Mouse (Mus musculus) megakaryocyte-erythroid progenitor cell, adult 5-6 weeks (primary cell): ENCODE data around the gene Zp3. TPM values are rescaled to one million over a fixed set of nuclear protein-coding genes. Genes with fewer than 3 reads are reported as not detected.
A peak's percentile ranks its signal among the peaks of the same experiment; 100 is the strongest.

Experiments used
- ATAC-seq: replicated peaks from 2 replicates; pipeline ENCODE4 v1.8.0; 2016; ENCODE audit warnings: mild to moderate bottlenecking, inconsistent platforms; ENCODE audit not compliant: severe bottlenecking, poor library complexity, low FRiP score, low TSS enrichment
- total RNA-seq, 2 experiments: library from RNA; stranded (forward) in 1 of 2; stranded (reverse) in 1 of 2; fragments of 200-1000, 215-1000 nt in 1 of 2; fragments of >200 nt in 1 of 2; fragmentation: Nextera tagmentation in 1 of 2; gene quantifications; 2 replicates each; pipeline ENCODE4 v1.2.3; 2014 to 2017

Zp3 gene
- total RNA-seq, 2 experiments from 2014 or later: not detected

DNA sequence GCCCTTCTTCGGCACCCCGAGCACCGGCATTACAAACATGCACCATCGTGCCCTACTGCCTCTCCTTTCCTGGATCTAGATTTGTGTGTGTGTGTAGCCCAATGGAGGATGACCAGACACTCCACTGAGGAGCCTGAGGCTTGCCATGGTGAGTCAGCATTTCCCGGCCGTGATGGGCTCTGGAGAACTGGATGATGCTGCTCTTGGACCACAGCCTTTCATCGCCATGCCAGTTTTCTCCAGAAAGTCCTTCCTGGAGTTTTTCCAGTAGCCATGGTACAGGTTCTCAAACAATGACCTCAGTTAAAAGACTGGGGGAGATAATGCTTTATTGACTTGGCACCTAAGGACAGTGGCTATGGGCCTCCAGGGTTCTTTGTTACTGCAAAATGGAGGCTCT is 20.0 kb upstream of the Zp3 start:
- no peak for ATAC-seq

DNA sequence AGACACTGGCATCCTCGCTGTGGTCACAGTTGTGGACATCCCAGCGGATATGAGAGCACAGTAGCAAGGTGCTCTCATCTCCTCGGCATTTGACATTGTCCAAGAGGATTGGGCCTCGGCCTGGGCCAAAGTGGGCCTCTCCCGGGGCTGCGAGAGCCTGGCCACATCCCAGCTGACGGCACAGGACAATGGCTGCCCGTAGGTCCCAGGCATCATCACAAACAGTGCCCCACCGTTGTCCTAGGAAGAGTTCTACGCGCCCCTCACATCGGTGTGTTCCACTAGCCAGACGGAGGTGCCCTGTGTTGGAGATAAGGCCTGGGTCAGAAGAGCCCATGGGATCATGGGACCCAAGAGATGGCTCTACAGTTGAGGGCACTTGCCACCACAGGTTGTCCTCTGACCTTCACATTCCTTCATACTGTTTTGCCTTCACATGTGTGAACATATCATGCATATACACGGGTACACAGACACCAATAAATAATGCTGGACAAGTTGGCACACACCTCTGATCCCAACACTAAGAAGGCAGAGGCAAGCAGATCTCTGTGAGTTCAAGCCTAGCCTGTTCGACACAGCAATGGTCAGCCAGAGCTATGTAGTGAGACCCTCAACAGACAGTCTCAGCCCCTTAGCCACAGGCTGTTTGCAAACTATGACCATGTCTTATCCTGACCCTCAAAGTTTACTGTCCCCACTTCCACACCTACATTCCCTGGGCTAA is 18.8 kb upstream of the Zp3 start:
- ATAC-seq: no peak

DNA sequence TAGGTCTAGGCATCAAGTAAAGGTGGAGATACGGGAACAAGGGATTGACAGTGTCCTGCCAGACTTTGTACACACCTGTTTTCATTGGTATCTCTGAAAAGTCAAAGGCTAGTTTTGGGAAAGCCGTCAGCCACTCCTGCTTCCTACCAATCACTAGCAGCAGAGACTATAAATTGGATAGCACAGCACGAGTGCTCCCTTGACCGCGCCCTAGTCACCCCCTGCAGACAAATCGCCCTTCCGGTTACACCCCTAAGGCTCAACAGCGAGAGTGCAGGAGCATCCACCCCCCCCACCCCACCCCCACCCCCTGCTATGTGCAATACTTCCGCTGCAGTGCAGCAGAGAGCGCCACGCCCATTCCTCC is 17.8 kb upstream of the Zp3 start:
- ATAC-seq: no peak

DNA sequence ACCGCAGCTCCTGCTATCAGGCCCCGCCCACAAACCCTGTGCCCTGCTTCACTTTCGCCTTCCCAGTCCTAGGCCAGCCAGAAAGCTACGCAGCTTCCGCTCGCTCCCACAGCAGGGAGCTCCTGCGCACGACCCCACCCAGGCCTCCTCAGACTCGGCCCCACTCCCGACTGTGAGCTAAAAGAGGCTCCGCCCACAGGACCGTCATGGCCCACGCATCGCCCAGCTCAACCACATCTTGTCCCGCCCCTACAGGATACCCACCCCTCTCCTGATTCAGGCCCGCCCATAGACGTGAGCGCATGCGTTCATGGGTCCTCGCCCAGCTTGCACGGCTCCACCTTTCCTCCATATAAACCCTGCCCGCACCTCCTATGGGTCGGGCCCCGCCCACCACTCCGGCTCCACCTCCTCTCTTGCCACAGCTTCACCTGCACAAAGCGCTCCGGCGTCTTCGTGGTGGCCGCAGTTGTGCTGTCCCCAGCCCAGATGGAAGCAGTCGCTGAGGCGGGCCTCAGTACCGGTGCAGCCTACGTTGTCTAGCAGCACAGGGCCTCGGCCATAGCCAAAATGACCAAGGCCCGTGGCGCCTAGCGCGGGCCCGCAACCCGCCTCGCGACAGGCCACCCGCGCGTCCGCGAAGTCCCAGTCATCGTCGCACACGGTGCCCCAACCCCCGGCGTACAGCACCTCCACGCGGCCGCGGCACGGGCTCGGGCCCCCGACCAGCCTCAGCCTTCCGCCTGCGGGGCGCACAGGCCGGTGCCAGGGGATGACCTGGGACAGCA is 17.2 kb upstream of the Zp3 start:
- peak; percentile 89 for ATAC-seq

DNA sequence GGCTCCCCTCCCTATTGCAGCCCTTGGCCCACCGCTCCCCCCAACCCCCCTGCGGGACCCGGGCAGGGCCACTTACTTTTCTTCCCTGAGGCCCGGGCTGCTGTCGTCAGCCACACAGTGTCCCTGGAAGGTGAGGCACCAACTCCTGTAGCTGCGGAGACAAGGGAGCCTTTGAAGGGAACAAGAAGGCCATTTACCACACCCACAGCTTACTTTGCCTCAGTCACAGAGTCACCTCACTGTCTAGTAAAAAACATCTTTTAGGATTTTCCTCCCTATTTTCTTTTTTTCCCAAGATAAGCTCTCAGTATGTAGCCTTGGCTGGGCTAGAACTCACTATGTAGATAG is 16.6 kb upstream of the Zp3 start:
- ATAC-seq: no peak

DNA sequence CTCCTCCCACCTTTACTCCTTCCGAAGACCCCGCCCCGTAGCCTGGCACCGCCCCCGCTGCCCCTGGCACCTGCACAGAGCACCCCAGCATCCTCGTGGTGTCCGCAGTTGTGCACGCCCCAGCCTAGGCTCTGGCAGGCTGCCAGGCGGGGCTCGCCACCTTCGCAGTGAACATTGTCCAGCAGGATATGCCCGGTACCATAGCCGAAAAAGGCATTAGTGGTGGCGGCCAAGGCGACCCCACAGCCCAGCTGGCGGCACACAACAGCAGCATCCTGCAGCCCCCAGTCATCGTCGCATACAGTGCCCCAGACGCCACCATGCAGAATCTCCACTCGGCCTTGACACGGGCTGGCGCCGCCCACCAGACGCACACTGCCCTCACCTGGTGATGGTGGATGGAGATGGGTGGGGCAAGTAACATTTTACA is 14.4 kb upstream of the Zp3 start:
- no peak for ATAC-seq

DNA sequence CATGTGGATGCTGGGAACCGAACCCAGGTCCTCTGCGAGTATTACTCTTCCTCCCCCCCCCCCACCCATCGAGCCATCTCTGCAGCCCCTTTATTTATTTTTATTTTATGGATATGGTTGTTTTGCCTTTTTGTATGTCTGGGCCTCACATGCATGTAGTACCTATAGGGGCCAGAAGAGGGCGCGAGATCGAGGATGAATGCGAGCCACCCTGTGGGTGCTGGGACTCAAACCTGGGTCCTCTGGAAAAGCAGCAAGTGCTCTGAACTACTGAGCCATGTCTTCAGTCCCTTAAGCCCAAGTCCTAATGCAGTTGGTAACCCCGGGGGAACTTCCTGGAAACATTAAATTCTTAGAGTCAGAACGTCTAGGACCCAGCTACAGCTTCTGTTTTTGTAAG is 13.0 kb upstream of the Zp3 start:
- ATAC-seq: no peak

DNA sequence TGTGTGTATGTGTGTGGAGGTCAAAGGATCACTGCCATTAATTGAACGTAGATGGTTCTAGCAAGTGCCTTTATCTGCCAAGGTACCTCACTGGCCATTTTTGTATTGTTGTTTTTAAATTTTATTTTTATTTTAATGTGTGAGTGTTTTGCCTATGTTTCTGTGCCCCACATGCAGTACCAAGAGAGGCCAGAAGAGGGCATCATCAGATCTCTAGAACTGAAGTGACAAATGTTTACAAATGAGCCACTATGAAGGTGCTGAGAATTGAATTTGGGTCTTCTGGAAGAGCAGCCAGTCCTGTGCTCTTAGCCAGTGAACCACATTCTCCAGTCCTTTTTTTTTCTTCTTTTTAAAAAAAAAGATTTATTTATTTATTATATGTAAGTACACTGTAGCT is 11.1 kb upstream of the Zp3 start:
- ATAC-seq: no peak

DNA sequence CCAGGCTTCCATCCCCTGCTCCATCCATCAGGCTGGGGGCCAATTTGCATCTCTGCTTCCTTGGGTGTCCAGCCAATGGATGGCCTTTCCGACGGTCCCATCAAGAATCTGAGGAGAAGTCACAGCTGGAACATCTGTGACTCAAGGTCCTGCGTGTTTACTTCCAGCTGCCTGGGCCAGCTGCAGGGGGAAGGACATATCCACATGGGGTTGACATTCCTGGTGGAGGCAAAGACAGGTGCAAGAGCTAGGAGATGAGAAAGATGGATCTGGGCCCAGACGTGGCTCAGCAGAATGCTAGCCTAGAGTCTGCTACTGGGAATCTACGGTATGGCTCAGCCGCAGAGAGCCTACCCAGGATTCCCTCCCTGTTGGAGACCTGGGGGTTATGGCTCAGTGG is 9.7 kb upstream of the Zp3 start:
- no peak for ATAC-seq

DNA sequence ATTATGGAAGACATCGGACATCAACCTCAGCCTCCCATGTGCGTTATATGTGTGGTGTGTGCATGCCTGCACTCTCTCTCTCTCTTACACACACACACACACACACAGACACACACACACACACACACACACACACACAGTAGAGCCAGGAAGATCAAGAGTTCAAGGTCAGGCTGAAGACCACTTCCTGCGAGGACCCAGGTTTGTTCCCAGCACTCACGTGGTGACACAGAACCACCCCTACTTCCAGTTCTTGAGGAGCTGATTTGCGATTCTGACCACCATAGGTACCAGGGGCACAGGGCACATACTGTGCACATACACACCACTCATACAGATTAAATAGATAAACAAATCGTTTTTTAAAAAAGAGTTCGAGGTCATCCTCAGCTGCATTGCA is 8.0 kb upstream of the Zp3 start:
- no peak for ATAC-seq

DNA sequence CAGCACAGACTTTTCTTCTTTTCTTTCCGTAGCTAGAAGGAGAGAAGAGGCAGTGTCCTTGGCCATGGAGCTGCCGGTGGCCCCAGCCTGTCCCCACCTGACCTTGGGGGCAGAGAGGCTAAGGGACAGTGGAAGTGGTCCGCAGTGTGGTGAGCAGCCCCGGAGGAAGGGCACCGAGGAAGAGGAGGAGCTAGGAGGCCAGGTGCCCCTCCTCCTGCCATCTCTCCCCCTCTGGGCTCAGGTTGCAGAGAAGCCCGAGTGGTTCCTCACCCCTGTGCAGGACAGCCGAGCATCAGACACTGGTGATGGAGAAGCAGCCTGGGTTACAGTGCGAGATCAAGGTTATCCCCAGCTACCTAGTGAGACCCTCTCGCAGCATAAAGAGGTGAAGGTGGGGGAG is 5.5 kb upstream of the Zp3 start, which contains the start of gene Ssc4d:
TSS of gene Ssc4d (minus strand) at position 167 of the 400 bp plus-strand sequence.
- ATAC-seq: no peak

DNA sequence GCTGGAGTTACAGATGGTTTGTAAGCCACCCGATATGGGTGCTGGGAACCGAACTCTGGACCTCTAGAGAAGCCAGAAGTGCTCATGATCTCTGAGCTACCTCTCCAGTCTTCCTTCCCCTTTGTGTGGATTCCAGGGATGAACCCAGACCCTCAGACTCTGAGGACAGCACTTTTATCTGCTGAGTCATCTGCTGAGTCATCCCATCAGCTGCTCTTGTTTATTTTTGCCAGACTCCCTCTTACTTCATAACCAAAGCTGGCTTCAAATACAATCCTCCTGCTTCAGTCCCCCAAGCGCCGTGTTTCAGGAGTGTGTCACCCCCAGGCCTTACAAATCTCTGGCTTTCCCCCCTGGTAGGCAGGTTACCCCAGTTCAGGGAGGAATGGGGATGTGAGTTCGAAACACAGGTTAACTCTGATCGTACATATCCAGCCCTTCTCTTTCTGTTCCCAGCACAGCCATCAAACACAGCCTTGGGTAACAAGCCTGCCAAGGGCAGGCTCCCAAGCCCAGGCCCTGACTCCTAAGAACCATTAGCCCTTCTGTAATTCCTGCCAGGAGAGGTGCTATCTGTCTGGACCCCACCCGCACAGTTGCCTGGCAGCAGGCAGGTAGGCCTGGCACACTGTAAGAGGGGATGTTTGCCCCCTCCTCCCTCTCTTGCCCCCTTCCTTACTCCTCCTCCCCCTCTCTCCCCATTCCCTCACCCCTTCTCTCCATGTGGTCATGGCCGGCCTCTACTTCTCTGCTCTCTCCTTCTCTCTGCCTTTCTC is 3.8 kb upstream of the Zp3 start:
- no peak for ATAC-seq

DNA sequence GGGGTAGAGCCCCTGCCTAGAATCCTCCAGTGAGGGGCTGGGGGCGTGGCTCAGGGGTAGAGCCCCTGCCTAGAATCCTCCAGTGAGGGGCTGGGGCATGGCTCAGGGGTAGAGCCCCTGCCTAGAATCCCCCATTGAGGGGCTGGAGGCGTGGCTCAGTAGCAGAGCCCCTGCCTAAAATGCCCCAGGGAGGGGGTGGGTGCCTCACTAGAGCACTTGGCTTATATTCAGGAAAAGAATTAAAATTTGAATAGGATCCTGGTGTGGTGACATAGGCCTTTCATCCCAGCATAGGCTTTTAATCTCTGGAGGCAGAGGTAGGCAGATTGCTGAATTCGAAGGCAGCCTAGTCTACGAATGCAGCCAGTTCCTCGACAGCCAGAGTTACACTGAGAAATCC is 518 bp upstream of the Zp3 start:
- ATAC-seq: no peak

DNA sequence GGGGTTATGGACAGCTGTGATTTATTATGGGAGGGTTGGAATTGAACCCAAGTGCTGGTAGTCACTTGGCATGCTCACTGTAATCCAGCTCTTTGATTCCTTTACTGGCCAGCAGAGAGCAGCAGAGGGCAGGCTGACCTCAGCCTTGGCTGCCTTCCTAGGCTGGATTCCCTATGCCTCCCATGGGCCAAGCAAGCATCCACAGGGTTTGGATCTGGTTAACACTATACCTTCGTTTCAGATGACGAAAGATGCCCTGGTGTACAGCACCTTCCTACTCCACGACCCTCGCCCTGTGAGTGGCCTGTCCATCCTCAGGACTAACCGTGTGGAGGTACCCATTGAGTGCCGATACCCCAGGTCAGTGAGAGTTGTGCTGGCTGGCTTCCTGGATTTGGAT is 2.5 kb downstream of the Zp3 start:
- peak; percentile 80 for ATAC-seq

DNA sequence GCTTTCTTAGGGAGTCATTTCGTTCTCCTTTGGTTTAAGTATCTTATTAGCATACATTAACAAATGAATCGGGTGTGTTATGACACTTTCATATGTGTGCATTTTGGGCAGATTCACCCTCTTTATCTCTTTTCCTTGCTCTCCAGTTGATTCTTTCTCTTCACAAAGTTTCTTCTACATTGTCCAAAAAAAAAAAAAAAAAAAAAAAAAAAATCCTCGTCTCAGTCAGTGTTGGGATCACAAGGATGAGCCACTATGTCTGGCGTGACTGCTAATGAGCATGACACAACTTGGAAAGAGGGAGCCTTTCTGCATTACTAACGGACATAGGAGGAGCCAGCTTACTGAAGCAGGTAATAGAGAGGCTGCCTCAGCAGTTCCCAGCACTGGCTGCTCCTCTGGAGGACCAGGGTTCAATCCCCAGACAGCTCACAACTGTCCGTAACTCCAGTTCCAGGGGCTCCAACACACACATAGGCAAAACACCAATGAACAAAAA is 4.7 kb downstream of the Zp3 start:
- ATAC-seq: no peak

DNA sequence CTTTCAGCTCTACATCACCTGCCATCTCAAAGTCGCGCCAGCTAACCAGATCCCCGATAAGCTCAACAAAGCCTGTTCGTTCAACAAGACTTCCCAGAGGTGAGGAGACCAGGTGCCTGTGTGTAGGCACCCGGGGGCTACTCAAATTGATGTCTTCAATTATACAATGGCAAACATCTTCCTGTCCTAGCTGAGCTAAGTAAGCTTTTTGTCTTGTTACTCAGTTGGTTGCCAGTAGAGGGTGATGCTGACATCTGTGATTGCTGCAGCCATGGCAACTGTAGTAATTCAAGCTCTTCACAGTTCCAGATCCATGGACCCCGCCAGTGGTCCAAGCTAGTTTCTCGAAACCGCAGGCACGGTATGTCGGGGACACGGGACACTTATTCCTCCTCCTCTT is 7.3 kb downstream of the Zp3 start:
- no peak; the same call in 1 of the 2 replicates for ATAC-seq

DNA sequence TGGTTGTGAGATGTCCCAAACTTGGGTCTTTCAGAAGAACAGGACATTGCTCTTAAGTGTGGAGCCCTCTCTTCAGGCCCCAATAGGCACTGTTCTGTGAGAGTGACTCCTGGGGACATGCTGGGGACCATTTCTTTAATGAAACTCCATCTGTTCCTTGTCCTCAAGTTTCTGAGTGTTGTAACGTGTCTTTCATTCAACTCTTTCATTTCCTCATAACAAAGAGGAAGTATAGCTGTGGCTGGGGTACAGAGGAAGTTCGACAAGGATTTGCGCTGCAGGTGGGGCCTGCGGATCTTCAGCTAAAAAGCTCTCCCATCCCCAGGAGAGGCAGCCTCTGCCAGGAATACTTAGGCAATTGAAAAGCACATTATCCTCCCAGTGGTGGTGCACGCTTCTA is 10.7 kb downstream of the Zp3 start:
- ATAC-seq: no peak

DNA sequence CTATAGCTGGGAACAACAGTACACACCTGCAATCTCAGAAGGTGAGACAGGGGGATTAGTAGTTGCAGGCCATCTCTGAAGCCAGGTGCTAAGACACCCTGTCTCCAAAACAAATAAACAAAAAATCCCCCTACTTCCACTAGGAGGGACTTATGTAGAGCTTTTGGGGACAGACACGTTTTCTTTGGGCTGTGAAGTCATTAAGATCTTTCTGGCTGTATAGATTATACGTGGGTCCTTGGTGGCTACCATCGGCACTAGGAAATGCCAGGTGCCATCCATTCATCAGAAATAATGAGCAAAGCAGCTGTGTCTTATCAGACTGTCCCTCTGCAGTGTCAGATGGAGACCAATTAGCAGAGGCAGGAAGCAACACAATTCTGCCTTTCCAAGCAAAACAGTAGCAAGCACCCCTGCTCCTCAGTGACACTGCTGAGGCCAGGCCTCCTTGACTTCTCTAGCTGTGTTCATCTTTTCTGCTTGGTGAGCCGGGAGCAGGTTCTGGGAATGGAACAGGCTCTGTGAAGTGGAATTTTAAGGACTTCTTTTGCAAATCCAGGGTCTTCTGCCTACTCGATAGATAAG is 13.6 kb downstream of the Zp3 start:
- ATAC-seq: no peak

DNA sequence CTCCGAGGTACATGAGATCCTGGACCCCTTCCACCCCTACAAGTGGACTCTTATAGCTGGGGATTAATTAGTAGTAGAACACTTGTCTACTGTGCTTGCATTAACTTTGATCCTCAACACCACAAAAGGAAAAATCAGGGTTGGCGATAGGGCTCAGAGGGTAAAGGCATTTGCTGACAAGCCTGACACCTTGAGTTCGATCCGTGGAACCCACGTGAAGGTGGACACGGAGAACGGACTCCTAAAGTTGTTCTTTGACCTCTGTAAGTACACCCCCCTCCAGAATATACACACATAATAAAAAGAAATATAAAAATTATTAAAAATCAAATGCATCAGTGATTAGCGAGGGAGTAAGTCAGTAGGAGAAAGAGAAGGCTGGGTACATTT is 14.4 kb downstream of the Zp3 start:
- no peak for ATAC-seq
